Mouse (Mus musculus): ENCODE results near the gene Psmd9.

DNA sequence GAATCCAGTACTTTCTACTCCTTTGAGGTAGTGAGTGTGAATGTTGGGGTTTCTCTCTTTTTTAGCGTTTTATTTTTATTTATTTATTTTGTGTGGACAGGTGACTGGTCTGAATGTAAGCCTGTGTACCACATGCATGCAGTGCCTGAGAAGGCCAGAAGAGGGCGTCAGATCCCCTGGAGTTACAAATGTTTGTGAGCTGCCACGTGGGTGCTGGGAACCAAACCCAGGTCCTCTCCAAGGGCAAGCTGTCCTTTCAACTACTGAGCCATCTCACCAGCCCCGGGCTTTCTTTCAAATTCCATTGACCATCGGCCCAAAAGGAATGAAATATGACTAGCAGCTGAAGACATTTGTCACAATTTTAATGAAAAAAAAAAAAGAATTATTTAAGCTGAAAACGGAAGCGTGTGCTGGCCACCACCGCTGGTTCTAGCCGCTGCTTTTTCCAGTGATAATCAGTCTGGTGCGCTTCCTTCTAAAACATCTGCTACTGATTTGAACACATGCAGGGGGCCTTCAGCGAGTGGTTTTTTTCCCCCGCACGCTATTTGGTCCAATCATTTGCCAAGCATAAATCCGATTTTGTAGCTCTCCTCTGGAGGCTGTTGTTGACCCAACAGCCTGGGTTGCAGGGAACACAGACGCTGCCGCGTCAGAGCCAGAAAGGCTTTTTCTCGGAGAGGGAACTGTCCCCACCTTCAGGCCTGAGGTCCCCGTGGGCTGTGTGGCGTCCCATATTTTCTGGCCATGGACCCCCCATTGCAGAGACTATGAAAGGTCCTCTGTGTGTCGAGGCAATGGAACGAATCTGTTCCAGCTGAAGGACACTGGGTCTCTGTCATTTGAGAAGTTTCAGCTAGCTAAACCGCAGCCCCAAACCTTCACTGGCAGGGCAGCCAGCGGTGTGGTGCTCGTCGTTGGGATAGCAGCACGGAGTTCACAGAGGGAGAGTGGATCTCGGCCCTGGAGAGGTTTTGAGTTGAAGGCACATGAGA is 99.6 kb downstream of the Psmd9 start:
- TF ChIP-seq POLR2A (IDR thresholded peaks at IDR 0.05; ENCODE audit: control insufficient read depth, low read depth, low read length) (no peak), CTCF (IDR thresholded peaks at IDR 0.05; ENCODE audit: control insufficient read depth, insufficient read depth, insufficient replicate concordance, low read depth, low read length) (peak; percentile 67; the same call in 1 of the 2 replicates)

All from testis, adult 2 months (tissue).